Mouse (Mus musculus) adrenal gland, adult 10 weeks (tissue): ENCODE data around the gene Cldn34c1. TPM values are rescaled to one million over a fixed set of nuclear protein-coding genes. Genes with fewer than 3 reads are reported as not detected.

Source experiments
- polyA plus RNA-seq: library from polyadenylated mRNA; stranded (reverse); fragments of 350-450 nt; fragmentation: Illumina TruSeq; extraction: RNeasy Lipid Tissue Mini Kit (QIAGEN cat#74804); gene quantifications from one replicate; pipeline ENCODE4 v1.2.3, GENCODE M21; 2014; ENCODE audit warnings: low read depth, low replicate concordance

Cldn34c1 gene
- 16.9 TPM for polyA plus RNA-seq

DNA sequence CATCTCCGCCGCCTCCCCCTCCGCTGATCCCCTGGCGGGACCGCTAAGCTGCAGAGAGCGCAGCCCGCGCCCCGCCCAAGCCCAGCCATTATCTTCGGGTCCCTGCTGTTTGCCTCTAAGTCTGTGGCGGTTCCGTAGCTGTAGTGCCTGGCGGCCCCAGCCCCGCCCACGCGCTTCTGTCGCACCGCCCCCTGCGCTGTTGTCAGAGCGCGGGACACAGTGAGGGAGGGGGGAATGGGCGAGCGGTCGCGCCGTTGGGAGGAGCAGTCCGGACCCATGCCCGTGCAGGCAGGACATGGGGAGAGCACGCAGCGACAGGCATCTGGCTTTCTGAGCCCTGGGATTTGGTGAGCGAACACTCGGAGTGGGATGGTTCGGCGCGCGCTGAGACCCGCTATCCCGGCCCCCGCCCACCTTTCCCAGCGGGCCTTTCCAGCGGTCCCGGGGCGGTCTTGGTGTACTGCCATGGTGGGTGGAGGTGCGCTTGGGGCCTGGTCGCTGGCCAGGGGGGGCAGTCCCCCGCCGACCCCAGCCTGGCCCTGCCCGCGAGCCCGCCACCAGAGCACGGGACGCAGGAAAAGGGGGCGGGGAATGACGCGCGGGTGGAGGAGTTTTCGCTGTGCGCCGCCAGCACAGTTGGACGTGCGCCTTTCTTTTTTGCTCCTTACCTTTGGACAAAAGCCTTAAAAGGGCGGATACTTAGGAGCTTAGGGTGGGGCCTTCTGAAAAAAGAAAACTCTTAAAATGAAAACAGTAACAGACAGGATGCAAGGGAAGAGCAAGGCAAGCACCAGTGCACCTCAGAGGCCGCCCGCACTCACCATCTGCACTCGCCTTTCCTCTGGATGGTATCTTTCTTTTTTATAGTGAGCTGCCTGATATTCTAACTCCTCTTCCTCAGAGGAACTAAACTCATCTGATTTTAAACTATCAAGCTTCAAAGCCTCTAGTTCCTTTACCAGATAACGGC, at the start of gene Cldn34c1:
TSS of gene Cldn34c1 (plus strand) at position 205 of the 970 bp plus-strand sequence.

DNA sequence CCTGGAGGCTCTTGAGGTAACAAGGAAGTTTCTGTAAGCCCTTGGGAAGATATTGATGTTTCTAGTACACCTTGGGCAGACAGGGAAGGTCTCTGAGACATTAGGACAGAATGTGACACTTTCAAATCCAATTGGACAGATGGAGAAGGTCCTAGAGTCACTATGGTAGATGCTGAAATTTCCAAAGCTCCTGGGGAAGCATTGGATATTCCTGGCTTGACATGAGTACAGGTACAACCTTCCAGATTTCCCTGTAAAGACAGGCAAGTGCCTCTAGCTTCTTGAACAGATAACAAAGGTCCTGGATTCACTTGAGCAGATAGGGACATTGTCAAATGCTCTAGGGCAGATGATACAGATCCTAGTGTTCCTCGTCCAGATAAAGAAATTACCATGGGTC, 119.1 kb downstream of the Cldn34c1 start, which contains the start of gene Srsx:
TSS of gene Srsx (minus strand) at position 101 of the 400 bp plus-strand sequence.

Other genes with a start within 250 kb of the Cldn34c1 start
- gene Gm17521, start 73.8 kb upstream of the Cldn34c1 start, polyA plus RNA-seq: not detected
- gene Srsx, start 119.0 kb downstream of the Cldn34c1 start, polyA plus RNA-seq: not detected
- gene Gm17577, start 143.4 kb downstream of the Cldn34c1 start, polyA plus RNA-seq: not detected